Mouse (Mus musculus) lung, postnatal 10 days (tissue): ENCODE measurements around the gene Syce2.
A peak's percentile ranks its signal among the peaks of the same experiment; 100 is the strongest.
"Not testable (repeated sequence)": the region's sequence is repeated elsewhere in the genome, so short reads cannot be mapped to it uniquely, and the experiment has no call there.

Experiments used
- DNase-seq: peaks from one replicate; pipeline ENCODE4 v3.0.0; 2021

Syce2 gene

DNA sequence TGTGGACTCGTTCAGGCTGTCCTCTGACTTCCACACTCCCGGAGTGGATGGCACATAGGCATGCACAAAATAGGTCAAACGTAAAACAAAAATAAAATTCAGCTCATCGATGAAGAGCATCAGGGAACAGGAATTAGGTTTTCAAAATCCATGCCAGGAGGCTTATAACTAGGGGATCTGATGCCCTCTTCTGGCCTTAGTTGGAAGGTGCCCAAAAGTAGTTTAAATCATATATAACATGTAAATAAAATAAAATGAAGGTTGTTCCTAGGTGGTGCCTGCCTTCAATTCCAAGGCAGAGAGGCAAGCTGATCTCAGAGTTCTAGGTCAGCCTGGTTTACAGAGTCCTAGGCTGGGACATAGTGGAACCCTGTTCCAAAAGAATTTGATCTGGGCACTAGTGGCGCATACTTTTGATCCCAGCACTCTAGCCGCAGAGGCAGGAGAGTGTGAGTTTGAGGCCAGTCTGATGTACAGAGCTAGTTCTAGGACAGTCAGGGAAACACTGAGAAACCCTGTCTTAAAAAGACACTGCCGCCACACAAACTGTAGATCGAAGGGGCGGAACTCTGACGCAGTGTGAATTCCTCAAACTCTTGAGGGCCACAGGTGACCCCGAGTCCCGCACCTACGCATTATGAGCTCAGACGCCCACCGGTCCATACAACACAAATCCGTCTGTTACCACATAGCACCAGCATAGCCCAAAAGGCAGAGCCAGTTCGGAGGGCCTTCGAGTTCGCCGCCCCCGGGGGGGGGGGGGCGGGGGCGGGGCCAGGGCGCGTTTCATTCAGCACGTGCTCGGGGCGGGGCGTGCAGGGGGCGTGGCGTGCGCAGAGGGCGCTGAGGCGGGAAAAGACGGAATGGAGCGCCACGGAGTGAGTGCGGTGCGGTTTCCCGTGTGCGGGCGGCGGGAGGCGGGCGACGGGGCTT is at the start of gene Syce2:
Gene Syce2 (plus strand): TSS at position 736 of the 933 bp plus-strand sequence.
- peak; percentile 90 for DNase-seq

DNA sequence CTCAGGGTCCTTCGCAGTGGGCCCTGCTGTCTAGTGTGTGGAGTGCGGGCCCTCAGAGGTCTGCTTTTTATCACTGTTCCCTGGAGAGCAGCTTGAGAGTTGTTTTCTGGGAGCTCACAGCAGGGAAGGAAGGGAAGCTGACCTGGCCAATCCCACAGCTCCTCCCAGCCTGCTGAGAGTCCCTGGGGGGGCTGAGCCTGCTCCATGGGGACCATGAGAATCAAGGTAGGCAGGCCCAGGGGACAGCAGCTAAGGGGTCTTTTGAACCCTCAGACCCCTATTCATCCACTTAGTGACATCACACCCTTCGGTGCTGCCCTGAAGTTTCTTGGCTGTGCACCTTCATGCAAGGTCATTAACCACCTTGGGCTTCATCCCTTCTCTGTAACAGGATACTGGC is 49.2 kb upstream of the Syce2 start, which contains the start of gene Dand5:
Gene Dand5 (minus strand): TSS at position 101 of the 400 bp plus-strand sequence.
- DNase-seq = no peak

DNA sequence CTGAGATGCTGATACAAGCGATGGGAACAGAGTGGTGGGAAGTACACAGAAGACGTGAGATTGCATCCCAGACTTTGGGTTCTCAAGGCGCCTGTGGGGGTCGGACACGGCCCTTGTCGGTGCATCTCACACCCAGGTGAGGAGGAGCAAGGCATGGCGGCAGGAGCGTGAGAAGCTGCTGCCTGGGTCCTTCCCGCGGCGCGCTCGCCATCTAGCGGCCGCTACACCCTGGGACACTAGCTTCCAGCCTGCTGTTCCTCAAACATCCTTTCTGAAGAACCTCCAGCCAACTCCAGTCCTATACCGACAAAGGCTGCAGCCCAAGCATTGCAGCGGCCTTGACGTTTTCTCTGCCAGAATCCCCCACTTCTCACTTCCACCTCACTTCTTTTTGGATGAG is 48.3 kb upstream of the Syce2 start:
- DNase-seq = peak; percentile 70

DNA sequence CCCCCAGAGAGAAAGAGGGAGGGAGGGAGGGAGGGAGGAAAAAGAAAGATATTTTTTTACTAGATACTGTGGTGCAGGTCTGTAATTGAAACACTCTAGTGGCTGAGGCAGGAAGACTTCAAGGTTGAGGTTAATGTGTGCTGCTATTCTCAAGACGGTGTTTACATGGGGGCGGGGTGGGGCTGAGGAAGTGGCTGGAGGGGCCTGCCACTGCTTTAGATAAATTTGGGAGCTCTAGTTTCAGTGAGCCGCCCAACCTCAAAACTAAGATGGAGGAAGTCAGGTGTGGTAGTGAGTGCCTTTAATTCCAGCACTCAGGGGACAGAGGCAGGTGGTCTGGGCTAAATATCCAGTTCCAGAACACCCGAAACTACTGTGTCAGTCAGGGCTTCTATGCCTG is 46.3 kb upstream of the Syce2 start:
- no peak for DNase-seq

GRCm38 (mm10) chr8:84826518-84826917 is 45.4 kb upstream of the Syce2 start:
- not testable (repeated sequence) for DNase-seq

DNA sequence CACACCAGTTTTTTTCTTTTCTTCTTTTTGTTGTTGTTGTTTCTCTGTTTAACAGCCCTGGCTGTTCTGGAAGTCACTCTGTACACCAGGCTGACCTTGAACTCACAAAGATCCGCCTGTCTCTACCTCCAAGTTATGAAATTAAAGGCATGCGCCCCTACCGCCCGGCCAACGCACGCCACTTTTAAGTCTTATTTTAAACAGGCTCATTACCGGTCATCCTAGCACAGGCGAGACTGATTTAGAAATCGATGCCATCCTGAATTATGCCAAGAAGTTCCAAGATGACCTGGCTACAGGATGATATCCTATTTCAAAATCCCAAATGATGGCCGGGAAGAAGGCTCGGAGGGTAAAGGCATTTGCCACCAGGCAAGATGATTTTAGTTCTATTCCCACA is 40.4 kb upstream of the Syce2 start, which contains the start of gene Gadd45gip1:
Gene Gadd45gip1 (plus strand): TSS at position 33 of the 400 bp plus-strand sequence.
- peak; percentile 47 for DNase-seq

GRCm38 (mm10) chr8:84832034-84832717 is 39.7 kb upstream of the Syce2 start:
- DNase-seq = peak; percentile 81

DNA sequence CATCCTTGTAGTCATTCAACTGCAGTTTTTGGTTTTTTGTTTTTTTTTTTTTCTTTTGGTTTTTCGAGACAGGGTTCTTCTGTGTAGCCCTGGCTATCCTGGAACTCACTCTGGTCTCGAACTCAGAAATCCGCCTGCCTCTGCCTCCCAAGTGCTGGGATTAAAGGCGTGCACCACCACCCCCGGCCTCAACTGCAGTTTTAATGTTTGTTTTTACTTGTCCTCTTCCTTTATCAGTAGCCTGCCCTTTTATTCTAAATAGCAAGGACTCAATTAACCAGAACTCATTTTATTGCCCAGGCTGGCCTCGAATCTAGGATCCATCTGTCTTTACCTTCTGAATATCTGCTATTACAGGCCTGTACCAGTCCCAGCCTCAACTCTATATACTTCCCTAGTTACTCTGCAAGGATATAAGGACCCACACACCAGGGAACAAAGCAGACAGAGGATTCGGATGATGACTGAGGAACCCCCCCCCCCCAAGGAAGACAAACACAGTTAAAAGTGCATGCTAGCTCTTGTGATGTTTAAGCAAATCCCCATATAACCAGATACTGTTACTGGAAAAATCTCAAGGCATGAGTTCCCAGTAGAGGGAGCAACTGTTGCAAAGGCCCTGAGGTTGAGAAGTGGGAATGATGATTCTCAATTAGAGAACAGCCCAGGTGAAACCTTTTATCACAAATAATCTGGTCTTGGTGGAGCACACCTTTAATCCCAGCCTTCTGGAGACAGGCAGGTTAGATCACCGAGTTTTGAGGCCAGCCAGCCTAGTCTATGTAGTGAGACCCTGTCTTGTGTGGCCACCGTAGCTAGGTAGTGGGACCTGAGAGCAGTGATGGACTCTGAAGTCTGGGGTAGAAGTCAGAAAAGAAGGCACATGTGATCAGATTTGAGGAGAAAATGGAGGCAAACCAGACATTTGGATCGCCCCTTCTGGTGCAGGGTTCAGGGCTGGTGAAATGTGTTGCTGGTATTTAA is 38.9 kb upstream of the Syce2 start:
- no peak for DNase-seq

- DNase-seq = no peak
Observed at GRCm38 (mm10) chr8:84834002-84834865, 37.7 kb upstream of the Syce2 start.

- DNase-seq = peak; percentile 41
Observed at GRCm38 (mm10) chr8:84834866-84835855, 36.8 kb upstream of the Syce2 start.

- DNase-seq = no peak
Observed at GRCm38 (mm10) chr8:84837149-84837911, 34.6 kb upstream of the Syce2 start.

GRCm38 (mm10) chr8:84837912-84838470 is 33.9 kb upstream of the Syce2 start:
- no peak for DNase-seq

- DNase-seq = no peak
Observed at GRCm38 (mm10) chr8:84838513-84838912, 33.4 kb upstream of the Syce2 start.

- DNase-seq = no peak
Observed at GRCm38 (mm10) chr8:84839411-84839810, 32.5 kb upstream of the Syce2 start.

DNA sequence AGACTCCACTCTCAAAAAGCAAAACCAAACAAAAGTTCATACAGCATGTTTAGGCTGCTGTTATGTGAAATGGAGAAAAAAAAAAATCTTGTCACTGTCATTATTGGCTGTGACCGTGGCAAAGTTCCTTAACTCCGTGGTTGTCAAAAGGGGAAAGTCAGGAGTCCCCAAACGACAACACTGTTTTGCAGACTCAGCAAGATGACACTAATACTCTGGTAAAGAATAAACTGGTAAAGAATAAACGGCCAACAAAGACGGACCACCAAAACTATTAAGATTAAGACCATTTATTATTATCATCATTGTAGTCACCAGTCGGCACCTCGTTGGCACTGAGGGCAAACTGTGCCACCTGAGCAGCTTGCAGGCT is 32.0 kb upstream of the Syce2 start:
- DNase-seq = no peak

- peak; percentile 94 for DNase-seq
Observed at GRCm38 (mm10) chr8:84840248-84840999, 31.5 kb upstream of the Syce2 start, which contains the start of gene Rad23a. Gene Rad23a (minus strand): TSS chr8:84840665.

DNA sequence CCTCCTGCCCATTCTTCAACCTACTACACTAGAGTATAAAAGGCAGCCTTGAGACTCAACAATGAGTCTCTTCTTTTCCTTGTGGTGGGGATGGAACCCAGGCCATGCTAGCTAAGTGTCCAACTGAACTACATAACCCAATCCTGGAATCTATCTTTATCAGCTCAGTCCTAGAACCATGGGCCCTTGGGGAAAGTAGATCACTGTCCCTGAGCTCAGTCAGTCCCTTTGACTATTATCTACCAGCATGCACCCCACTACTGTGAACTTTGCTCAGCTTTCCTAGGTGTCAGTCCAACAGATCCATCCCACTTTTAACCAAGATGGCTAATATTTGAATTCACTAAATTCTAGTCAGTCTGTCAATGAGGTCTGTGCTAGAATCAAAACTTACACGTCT is 30.4 kb upstream of the Syce2 start:
- DNase-seq = no peak

DNA sequence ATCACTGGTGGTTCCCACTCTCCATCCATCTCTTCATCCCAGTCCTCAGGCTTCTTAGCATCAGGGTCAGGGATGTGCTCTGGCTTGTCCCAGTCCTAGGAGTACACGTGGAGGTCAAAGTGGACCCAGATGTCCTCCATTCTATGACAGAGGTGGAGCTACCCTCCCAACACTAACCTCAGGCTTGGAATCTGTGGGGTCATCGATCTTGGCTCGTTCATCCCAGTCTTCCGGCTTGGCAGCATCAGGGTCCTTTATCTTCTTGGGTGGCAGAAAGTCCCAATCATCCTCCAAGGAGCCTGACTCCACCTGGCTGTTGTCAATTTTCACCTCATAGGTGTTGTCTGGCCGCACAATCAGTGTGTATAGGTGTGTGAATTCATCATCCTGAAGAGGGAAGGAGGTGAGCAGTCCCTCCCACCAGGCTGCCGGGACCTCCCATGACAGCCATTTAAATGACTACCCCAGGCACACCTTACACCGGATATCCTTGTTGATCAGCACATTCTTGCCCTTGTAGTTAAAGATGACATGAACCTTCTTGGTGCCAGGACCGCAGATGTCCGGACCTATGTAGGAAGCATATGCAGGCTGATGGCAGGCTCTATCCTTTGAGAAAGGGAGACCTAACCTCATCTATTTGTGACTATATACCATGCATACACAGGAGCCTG is 27.4 kb upstream of the Syce2 start:
- DNase-seq = no peak
